Mouse (Mus musculus) right cerebral cortex, adult 2 months (tissue): ENCODE data around the gene P2ry10.
"Not testable (repeated sequence)": the region's sequence is repeated elsewhere in the genome, so short reads cannot be mapped to it uniquely, and the experiment has no call there.

Experiments
- DNase-seq, 2 experiments: peaks; one replicate each; pipeline ENCODE4 v3.0.0; 2021 to 2022; ENCODE audit warnings: low spot score in 2 of 2

P2ry10 gene

GRCm38 (mm10) chrX:107088177-107088576 lies at the start of gene P2ry10:
P2ry10 (plus strand) TSS chrX:107088492.
- DNase-seq = no peak

GRCm38 (mm10) chrX:107039146-107039545 lies 49.1 kb upstream of the P2ry10 start:
- DNase-seq = no peak

GRCm38 (mm10) chrX:107039635-107040034 lies 48.7 kb upstream of the P2ry10 start:
- no peak for DNase-seq

- no peak for DNase-seq
Observed at GRCm38 (mm10) chrX:107042367-107042766, 45.9 kb upstream of the P2ry10 start.

- DNase-seq = not testable (repeated sequence)
Observed at GRCm38 (mm10) chrX:107083407-107083806, 4.9 kb upstream of the P2ry10 start.

GRCm38 (mm10) chrX:107084320-107084719 lies 4.0 kb upstream of the P2ry10 start:
- no peak for DNase-seq

GRCm38 (mm10) chrX:107089131-107089530 lies 839 bp downstream of the P2ry10 start:
- DNase-seq = no peak

GRCm38 (mm10) chrX:107089930-107090329 lies 1.6 kb downstream of the P2ry10 start:
- DNase-seq = no peak

GRCm38 (mm10) chrX:107095633-107096032 lies 7.3 kb downstream of the P2ry10 start:
- DNase-seq = no peak

GRCm38 (mm10) chrX:107116333-107116732 lies 28.0 kb downstream of the P2ry10 start:
- no peak for DNase-seq

- no peak for DNase-seq
Observed at GRCm38 (mm10) chrX:107116987-107117386, 28.7 kb downstream of the P2ry10 start.

- no peak for DNase-seq
Observed at GRCm38 (mm10) chrX:107143184-107143583, 54.9 kb downstream of the P2ry10 start.

- DNase-seq = no peak
Observed at GRCm38 (mm10) chrX:107143930-107144329, 55.6 kb downstream of the P2ry10 start.

- no peak for DNase-seq
Observed at GRCm38 (mm10) chrX:107148681-107149080, 60.4 kb downstream of the P2ry10 start, which contains the start of gene P2ry10b. P2ry10b (plus strand) TSS chrX:107148927.

- no peak for DNase-seq
Observed at GRCm38 (mm10) chrX:107149391-107149993, 61.2 kb downstream of the P2ry10 start.

GRCm38 (mm10) chrX:107150027-107150426 lies 61.7 kb downstream of the P2ry10 start:
- no peak for DNase-seq

GRCm38 (mm10) chrX:107150752-107151515 lies 62.6 kb downstream of the P2ry10 start:
- peak in 1 of 2 experiments; percentile 3 for DNase-seq
